Mouse (Mus musculus) midbrain, embryonic 11.5 days (tissue): ENCODE data around the gene Mn1. TPM values are rescaled to one million over a fixed set of nuclear protein-coding genes. Genes with fewer than 3 reads are reported as not detected.

ENCODE experiments used
- ATAC-seq: fragments of 200-750 bp; cut with Nextera tagmentation; 2 replicates; pipeline ENCODE4 v1.8.0; 2017; ENCODE audit warnings: moderate TSS enrichment, moderate library complexity; ENCODE audit not compliant: low FRiP score
- DNase-seq: peaks from one replicate; pipeline ENCODE4 v3.0.0; 2015; ENCODE audit warnings: low spot score; ENCODE audit errors: missing footprints
- H3K27ac ChIP-seq: fragments of 300-500 bp; sonication (generic); 2 replicates; pipeline ENCODE4 v1.5.1; 2014; ENCODE audit warnings: low read depth, low read length
- H3K27me3 ChIP-seq: fragments of 300-500 bp; sonication (generic); 2 replicates; pipeline ENCODE4 v1.6.1; 2014; ENCODE audit warnings: mild to moderate bottlenecking, low read length, moderate library complexity, mixed read lengths; ENCODE audit not compliant: control insufficient read depth, insufficient read depth
- H3K36me3 ChIP-seq: fragments of 300-500 bp; sonication (generic); 2 replicates; pipeline ENCODE4 v1.6.1; 2014; ENCODE audit warnings: mild to moderate bottlenecking, low read length, moderate library complexity, mixed read lengths; ENCODE audit not compliant: control insufficient read depth, insufficient read depth
- H3K4me1 ChIP-seq: fragments of 300-500 bp; sonication (generic); 2 replicates; pipeline ENCODE4 v1.6.1; 2014; ENCODE audit warnings: low read length; ENCODE audit not compliant: control insufficient read depth, insufficient read depth
- H3K4me2 ChIP-seq: fragments of 300-500 bp; sonication (generic); 2 replicates; pipeline ENCODE4 v1.6.1; 2014; ENCODE audit warnings: mild to moderate bottlenecking, moderate library complexity
- H3K4me3 ChIP-seq: fragments of 300-500 bp; sonication (generic); 2 replicates; pipeline ENCODE4 v1.5.1; 2014; ENCODE audit warnings: low read depth, low read length
- H3K9ac ChIP-seq: fragments of 300-500 bp; sonication (generic); 2 replicates; pipeline ENCODE4 v1.6.1; 2014; ENCODE audit warnings: low read length
- H3K9me3 ChIP-seq: fragments of 300-500 bp; sonication (generic); 2 replicates; pipeline ENCODE4 v1.6.1; 2016; ENCODE audit warnings: low read length; ENCODE audit not compliant: control insufficient read depth
- WGBS: fragments of 180-500 bp; shearing (Covaris S2); extraction: QIAGEN DNeasy Blood & Tissue Kit; methylation state at CpG from one replicate; pipeline ENCODE4 v1.1.7; 2014; 5-methylcytosine and 5-hydroxymethylcytosine counted together
- polyA plus RNA-seq: library from polyadenylated mRNA; unstranded; fragments of >200 nt; fragmentation: Nextera tagmentation; extraction: Ambion mirVana; gene quantifications from 2 replicates; pipeline ENCODE4 v1.2.1, GENCODE M21; 2014

The Mn1 gene
- polyA plus RNA-seq, 1 experiment from 2014 or later = 46.2 TPM

DNA sequence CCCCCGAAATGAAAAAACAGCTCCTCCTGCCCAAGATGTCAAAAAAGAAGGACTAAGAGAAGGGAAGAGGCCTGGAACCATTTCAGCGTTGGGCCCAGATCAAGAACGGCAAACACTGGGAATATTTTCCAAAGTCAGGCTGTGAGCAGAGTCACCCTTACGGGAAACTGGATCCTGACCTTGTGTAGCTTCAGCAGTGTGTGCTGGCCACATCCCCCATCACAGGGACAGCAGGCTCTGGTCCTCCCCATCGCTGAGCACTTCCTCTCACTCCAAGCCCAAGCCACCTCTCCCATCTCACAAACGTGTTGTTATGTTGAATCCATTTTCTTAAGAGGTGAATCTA, 14.5 kb upstream of the Mn1 start:
- Histone ChIP-seq H3K9me3 (no peaks in the 10 kb centered on the region), H3K9ac (no peak overlapping the region), H3K4me1 (no peaks in the 10 kb centered on the region), H3K4me2 (no peak overlapping the region), H3K36me3 (no peaks in the 10 kb centered on the region), H3K27me3 (no peaks in the 10 kb centered on the region), H3K4me3 (no peak overlapping the region), H3K27ac (no peak overlapping the region)
- no peak for ATAC-seq
- no peak for DNase-seq
- WGBS = 87% methylated on average over 6 of the region's 6 CpGs

DNA sequence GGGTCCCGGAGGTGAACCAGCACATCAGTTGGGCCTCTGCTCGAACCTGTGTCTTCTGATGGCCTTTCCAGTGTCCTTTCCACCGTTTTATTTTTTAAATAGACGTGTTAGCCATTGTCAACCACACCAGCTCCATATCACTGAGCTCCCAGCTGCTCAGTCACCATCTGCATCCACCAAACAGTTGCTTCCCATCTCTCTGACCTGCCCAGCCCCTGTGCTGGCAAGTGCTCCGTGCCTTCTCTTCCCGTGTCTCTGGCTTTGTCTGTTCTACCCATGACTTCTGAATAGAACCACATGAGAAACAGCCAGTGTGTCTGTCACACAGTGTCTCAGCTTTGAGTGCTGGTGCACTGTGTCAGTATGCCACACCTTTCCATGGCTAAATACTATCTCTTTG, 12.4 kb upstream of the Mn1 start:
- Histone ChIP-seq H3K4me2 (no peak overlapping the region), H3K36me3 (no peaks in the 10 kb centered on the region), H3K9me3 (no peaks in the 10 kb centered on the region), H3K4me3 (no peak overlapping the region), H3K27ac (no peak overlapping the region), H3K9ac (no peak overlapping the region), H3K27me3 (no peaks in the 10 kb centered on the region), H3K4me1 (peaks cover 9% of the 10 kb centered on the region; the same call in 1 of the 2 replicates)
- WGBS = 89% methylated on average over 6 of the region's 6 CpGs
- DNase-seq (no peak), ATAC-seq (no peak)

DNA sequence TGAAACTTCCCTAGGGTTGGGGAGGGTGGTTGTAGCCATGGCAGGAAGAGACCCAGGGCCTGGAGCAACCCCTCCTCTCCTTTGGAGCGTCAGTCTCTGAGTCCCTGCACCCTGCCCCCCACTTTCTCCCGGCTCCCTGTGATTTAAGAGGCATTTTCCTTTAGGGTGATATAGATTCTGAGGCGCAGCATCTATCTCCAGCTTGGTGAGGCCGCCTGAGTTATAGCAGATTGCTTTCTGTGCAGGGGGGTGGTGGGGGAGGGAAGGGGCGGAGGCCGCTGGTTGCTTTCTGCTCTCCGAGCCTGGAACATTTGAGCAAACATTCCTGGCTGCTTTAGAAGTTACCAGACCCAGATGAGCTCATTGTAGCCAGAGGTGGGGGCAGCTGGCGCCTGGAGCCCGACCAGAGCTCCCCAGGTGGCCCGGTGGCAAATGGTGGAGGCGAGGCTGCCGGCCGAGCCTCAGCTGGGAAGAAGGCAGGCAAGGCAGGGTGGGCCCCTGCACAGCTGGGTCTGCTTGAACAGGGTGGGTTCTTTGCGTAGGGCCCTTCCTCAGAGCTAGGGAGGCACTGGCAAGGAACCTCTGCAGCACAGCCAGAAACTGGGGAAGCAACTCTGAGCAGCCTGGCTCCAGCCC, 8.6 kb upstream of the Mn1 start:
- 16% methylated on average over 14 of the region's 14 CpGs for WGBS
- Histone ChIP-seq H3K9me3 (no peaks in the 10 kb centered on the region), H3K4me2 (no peak overlapping the region), H3K27ac (no peak overlapping the region), H3K36me3 (no peaks in the 10 kb centered on the region), H3K9ac (no peak overlapping the region), H3K4me3 (no peak overlapping the region), H3K4me1 (peaks cover 12% of the 10 kb centered on the region; the same call in 1 of the 2 replicates), H3K27me3 (no peaks in the 10 kb centered on the region)
- DNase-seq (no peak), ATAC-seq (0 out of 2 replicates have a peak, but pooled peaks have one; percentile 44)

DNA sequence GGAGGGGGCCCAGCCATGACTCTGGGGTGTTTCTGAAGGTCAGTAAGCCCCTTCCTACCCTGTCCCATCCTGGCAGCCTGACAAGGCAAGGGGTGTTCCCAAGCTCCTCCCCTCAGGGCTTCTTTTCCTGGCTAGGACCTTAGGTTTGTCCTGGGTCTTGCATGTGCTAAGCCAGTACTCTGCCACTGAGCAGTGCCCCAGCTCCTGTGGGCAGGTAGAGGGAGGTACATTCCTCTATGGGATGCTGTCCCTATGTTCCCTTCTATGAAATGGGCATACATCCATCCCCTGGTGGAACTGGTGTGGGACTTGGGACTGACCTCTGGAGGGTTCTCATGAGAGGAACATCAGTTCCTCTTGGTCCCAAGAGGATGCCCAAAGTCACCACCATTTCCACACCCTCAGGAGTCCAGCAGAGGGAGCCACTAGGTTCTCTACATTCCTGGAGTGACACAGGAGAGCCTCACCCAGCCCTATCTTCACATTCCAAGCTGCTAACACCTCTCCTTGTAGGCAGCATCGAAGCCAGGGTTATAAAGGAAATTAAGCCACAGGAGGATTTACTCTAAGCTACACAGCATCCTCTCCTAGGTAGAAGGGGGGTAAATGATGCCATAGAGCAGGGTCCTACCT, 7.6 kb upstream of the Mn1 start:
- Histone ChIP-seq H3K4me1 (peaks cover 17% of the 10 kb centered on the region), H3K36me3 (no peaks in the 10 kb centered on the region), H3K27me3 (no peaks in the 10 kb centered on the region), H3K27ac (no peak overlapping the region), H3K9ac (no peak overlapping the region), H3K9me3 (no peaks in the 10 kb centered on the region), H3K4me3 (no peak overlapping the region), H3K4me2 (no peak overlapping the region)
- DNase-seq = no peak
- WGBS = 21% methylated on average over 1 of the region's 1 CpGs
- ATAC-seq = no peak

DNA sequence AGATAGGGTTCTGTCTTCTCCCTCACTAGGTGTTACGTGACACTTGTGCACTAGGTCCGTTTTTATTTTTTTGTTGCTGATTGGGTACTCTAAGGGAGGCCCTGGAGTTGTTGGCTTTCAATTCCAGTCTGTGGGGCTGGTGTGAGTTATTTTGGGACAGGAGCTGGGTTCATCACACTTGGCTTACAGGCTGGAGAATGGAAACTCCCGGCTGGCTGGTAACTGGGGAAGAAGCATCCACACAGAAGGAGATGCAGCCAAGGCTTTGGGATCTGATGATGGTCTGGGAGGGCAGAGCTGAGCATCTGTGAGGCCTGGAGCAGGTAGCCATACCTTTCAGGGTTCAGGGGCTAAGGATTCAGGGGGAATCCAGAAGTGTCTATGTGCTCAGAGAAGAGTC, 6.5 kb upstream of the Mn1 start:
- H3K4me3 ChIP-seq = no peak overlapping the region
- H3K27ac ChIP-seq = no peak overlapping the region
- peaks cover 26% of the 10 kb centered on the region for H3K4me1 ChIP-seq

DNA sequence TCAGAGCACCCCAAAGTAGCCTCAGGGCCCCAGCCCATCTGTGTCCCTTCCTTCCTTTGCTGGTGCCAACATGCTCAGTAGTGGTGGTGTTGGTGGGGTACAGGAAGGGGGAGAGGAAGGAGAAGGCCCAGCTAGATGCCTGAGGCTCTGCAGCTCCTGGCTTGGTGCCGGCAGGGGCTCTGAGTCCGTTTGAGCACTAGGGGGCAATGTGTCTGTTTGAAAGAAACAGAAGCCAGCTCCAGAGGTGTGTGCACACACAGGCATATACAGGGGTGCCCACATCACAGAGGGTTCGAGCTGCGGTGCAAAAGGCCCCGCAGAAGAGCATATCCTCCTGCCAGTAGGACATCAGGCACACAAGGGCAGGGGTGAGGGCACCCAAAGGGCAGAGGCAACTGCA, 3.0 kb upstream of the Mn1 start:
- Histone ChIP-seq H3K9me3 (no peaks in the 10 kb centered on the region), H3K4me3 (peak overlapping the region; percentile 100; the same call in 1 of the 2 replicates), H3K4me2 (peak overlapping the region; percentile 70; the same call in 1 of the 2 replicates), H3K36me3 (peaks cover 11% of the 10 kb centered on the region), H3K9ac (no peak overlapping the region; the same call in 1 of the 2 replicates), H3K27ac (0 out of 2 replicates have a peak overlapping the region, but pooled peaks have one; percentile 60), H3K27me3 (no peaks in the 10 kb centered on the region), H3K4me1 (peaks cover 21% of the 10 kb centered on the region)
- 1% methylated on average over 5 of the region's 5 CpGs for WGBS
- peak; percentile 23; the same call in 1 of the 2 replicates for ATAC-seq
- peak; percentile 97 for DNase-seq

More for the DNA sequence above, 6.5 kb upstream of the Mn1 start:
- Histone ChIP-seq H3K27me3 (no peaks in the 10 kb centered on the region), H3K36me3 (no peaks in the 10 kb centered on the region), H3K9me3 (no peaks in the 10 kb centered on the region), H3K9ac (no peak overlapping the region), H3K4me2 (no peak overlapping the region)
- WGBS = 80% methylated on average over 3 of the region's 3 CpGs
- DNase-seq = no peak
- ATAC-seq = no peak

DNA sequence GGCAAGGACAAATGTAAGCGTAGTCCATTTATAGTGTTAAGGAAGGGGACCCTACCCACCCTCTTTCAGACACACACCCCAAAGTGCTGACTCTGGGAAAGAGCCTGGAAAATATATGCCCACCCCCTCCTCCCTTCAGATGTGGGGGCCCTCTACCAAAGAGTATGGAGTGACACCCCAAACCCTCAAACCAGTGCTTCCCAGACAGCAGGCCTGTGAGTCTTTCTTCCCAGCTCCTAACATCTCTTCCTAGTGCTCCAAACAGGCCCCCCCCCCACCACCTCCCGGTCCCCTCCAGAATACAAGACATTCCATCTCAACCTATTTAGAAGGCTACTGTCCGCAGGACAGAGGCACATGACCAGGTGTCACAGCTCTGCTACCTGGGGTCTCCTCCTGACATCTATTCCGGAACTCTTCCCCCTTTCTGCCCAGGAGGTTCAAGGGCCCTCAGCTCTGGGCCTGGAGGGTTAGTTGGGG, 2.4 kb upstream of the Mn1 start:
- ATAC-seq (no peak), DNase-seq (peak; percentile 94)
- H3K4me3 ChIP-seq = peak overlapping the region; percentile 100
- peaks cover 12% of the 10 kb centered on the region for H3K36me3 ChIP-seq
- 27% methylated on average over 4 of the region's 4 CpGs for WGBS
- peaks cover 21% of the 10 kb centered on the region for H3K4me1 ChIP-seq
- no peaks in the 10 kb centered on the region for H3K27me3 ChIP-seq
- H3K9me3 ChIP-seq = no peaks in the 10 kb centered on the region
- H3K4me2 ChIP-seq = peak overlapping the region; percentile 70
- peak overlapping the region; percentile 60 for H3K27ac ChIP-seq
- H3K9ac ChIP-seq = peak overlapping the region; percentile 100

DNA sequence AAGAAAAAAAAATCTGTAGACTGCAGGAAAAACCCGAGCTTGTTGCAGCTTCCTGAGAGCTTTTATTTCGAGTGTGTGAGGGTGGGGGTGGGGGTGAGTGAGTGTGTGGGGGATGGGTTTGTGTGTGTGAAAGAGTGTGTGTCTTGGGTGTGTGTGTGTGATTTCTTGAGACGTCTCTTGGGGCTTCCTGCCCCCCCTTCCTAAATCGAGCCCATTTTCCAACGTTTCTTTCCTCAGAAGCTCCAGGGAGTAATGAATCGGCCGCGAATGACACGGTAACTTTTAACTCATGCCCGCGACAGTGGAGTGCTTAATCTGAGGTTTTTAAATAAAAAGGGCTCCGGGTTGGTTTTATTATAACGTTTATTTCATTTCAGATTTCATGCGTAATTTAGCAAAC, 1.6 kb upstream of the Mn1 start:
- Histone ChIP-seq H3K27ac (peak overlapping the region; percentile 99), H3K27me3 (no peaks in the 10 kb centered on the region), H3K4me1 (peaks cover 27% of the 10 kb centered on the region), H3K9me3 (no peaks in the 10 kb centered on the region), H3K36me3 (peaks cover 18% of the 10 kb centered on the region), H3K4me2 (peak overlapping the region; percentile 70), H3K9ac (peak overlapping the region; percentile 100), H3K4me3 (peak overlapping the region; percentile 100)
- DNase-seq (peak; percentile 95), ATAC-seq (no peak)
- WGBS = 1% methylated on average over 14 of the region's 14 CpGs

DNA sequence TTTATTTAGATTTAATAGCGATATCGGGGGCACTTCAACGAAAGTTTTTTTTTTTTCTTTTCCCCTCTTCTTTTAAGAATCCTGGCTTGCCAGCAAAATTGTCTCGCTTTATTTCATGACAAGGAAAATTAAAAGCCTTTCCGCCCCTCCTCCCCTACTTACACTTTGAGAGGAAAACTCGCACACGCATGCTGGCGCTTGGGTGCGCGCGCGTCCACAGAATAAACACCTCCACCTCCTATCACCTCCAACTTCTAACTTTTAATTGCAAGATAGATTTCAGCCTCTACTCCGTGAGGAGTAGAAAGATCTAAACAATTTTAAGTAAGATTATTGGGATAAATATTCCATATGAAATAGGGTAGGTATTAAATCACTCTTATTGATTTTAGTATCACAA, 1.1 kb upstream of the Mn1 start:
- under 1% methylated on average over 13 of the region's 13 CpGs for WGBS
- no peak for ATAC-seq
- peaks cover 31% of the 10 kb centered on the region for H3K4me1 ChIP-seq
- H3K27ac ChIP-seq = peak overlapping the region; percentile 99
- H3K9me3 ChIP-seq = no peaks in the 10 kb centered on the region
- peak; percentile 93 for DNase-seq
- H3K4me3 ChIP-seq = peak overlapping the region; percentile 100
- H3K9ac ChIP-seq = peak overlapping the region; percentile 100
- H3K36me3 ChIP-seq = peaks cover 19% of the 10 kb centered on the region
- no peaks in the 10 kb centered on the region for H3K27me3 ChIP-seq
- peak overlapping the region; percentile 70 for H3K4me2 ChIP-seq
